8 mouse cellular contexts compared by ENCODE assay signal in genomic region chr3:109341071-109341480, GRCm38 (mm10). TPM values are rescaled to one million over a fixed set of nuclear protein-coding genes. Genes with fewer than 3 reads are reported as not detected.
DNase-seq lines count a peak whose midpoint lies in the region; ATAC-seq and TF ChIP-seq lines count a peak whose summit lies in the region.

No protein-coding gene starts in this region.

- peak overlapping the region; percentile 62 for H3K9ac ChIP-seq in embryonic facial prominence, embryonic 12.5 days
- H3K9ac ChIP-seq in intestine, embryonic 15.5 days, result peak overlapping the region; percentile 62

- peak overlapping the region; percentile 91 for H3K4me2 ChIP-seq in embryonic facial prominence, embryonic 12.5 days (replicated peaks)
- peak overlapping the region; percentile 94 for H3K4me2 ChIP-seq in intestine, embryonic 15.5 days (replicated peaks)

- peaks cover 6% of the 10 kb centered on the region; the same call in 1 of the 2 replicates for H3K27me3 ChIP-seq in embryonic facial prominence, embryonic 12.5 days
- 0 out of 2 replicates have a peak, but pooled peaks cover 4% of the 10 kb centered on the region for H3K27me3 ChIP-seq in intestine, embryonic 15.5 days (replicated peaks)

- no peak for DNase-seq in left cerebral cortex, adult 2 months (ENCODE audit: extremely low spot score in 1 of 2, low spot score in 2 of 2)
- DNase-seq in left cerebral cortex, adult 18-20 months (ENCODE audit: low spot score in 2 of 2), result no peak
- no peak for DNase-seq in left cerebral cortex, postnatal 36 days (ENCODE audit: low spot score in 2 of 2)
- DNase-seq in cerebellum, postnatal 25 days, result no peak
- no peak for DNase-seq in spleen, postnatal 36 days (ENCODE audit: low spot score in 2 of 2)

- H3K9me3 ChIP-seq in embryonic facial prominence, embryonic 12.5 days, result no peaks in the 10 kb centered on the region
- H3K9me3 ChIP-seq in intestine, embryonic 15.5 days, result no peaks in the 10 kb centered on the region

- peak overlapping the region; percentile 66 for H3K4me3 ChIP-seq in left cerebral cortex, adult 2 months
- peak overlapping the region; percentile 70 for H3K4me3 ChIP-seq in embryonic facial prominence, embryonic 12.5 days
- H3K4me3 ChIP-seq in intestine, embryonic 15.5 days (replicated peaks), result peak overlapping the region; percentile 67

- H3K4me1 ChIP-seq in embryonic facial prominence, embryonic 12.5 days, result no peaks in the 10 kb centered on the region
- H3K4me1 ChIP-seq in intestine, embryonic 15.5 days (replicated peaks), result peaks cover 5% of the 10 kb centered on the region; the same call in 1 of the 2 replicates

- no peak for ATAC-seq in embryonic facial prominence, embryonic 12.5 days (ENCODE audit: insufficient number of reproducible peaks, insufficient read depth, low FRiP score, low TSS enrichment)
- ATAC-seq in intestine, embryonic 15.5 days, result no peak; the same call in 1 of the 2 replicates
- peak; percentile 23; the same call in 1 of the 2 replicates for ATAC-seq in monocyte, adult 5-6 weeks (replicated peaks; ENCODE audit: insufficient number of reproducible peaks, low FRiP score, low TSS enrichment, poor library complexity, severe bottlenecking)

- no peaks in the 10 kb centered on the region for H3K36me3 ChIP-seq in embryonic facial prominence, embryonic 12.5 days
- H3K36me3 ChIP-seq in intestine, embryonic 15.5 days, result no peaks in the 10 kb centered on the region

- no peak overlapping the region for H3K27ac ChIP-seq in left cerebral cortex, adult 2 months
- H3K27ac ChIP-seq in embryonic facial prominence, embryonic 12.5 days, result peak overlapping the region; percentile 69
- H3K27ac ChIP-seq in intestine, embryonic 15.5 days, result peak overlapping the region; percentile 73

- no peak for TF ChIP-seq CTCF in left cerebral cortex, adult 2 months (IDR thresholded peaks at IDR 0.05)

- WGBS in embryonic facial prominence, embryonic 12.5 days, result under 1% methylated on average over 18 of the region's 18 CpGs
- under 1% methylated on average over 18 of the region's 18 CpGs for WGBS in intestine, embryonic 15.5 days

- intact Hi-C loops in left cerebral cortex, adult 2 months (cut with DNase I), result loop anchor here (5.0 kb wide), 2 partner anchors 146 to 169 kb away; no protein-coding TSS in a partner anchor
- intact Hi-C loops in left cerebral cortex, postnatal 36 days (cut with DNase I), result loop anchor here (5.0 kb wide), 1 partner anchor 146 kb away; no protein-coding TSS in a partner anchor

RNA-seq across cellular contexts. Expression of gene Vav3, which starts 0.6 kb away (rescaled TPM):
- 1 to 10 TPM; 5.7 to 9.1 TPM for total RNA-seq in left cerebral cortex, adult 2 months (2021)
- total RNA-seq in left cerebral cortex, adult 18-20 months (2021), result 1 to 10 TPM; 5.3 to 6.6 TPM
- polyA plus RNA-seq in embryonic facial prominence, embryonic 12.5 days (2016; fragmentation: Nextera tagmentation; extraction: Ambion mirVana), result 7.9 and 8.7 TPM in 2 replicates
- 15.9 and 16.6 TPM in 2 replicates for polyA plus RNA-seq in intestine, embryonic 15.5 days (2015; fragmentation: Nextera tagmentation; extraction: Ambion mirVana)
- total RNA-seq in monocyte, adult 5-6 weeks (2017), result 78.0 to 89.2 TPM (median 78.1 TPM) in 3 replicates
- 1 to 10 TPM; 4.2 to 9.0 TPM for total RNA-seq in left cerebral cortex, postnatal 36 days (2021)
